Mouse (Mus musculus): ENCODE results near the gene Fam20a. TPM values are rescaled to one million over a fixed set of nuclear protein-coding genes. Genes with fewer than 3 reads are reported as not detected.

Fam20a gene
- polyA plus RNA-seq, 1 experiment from 2014 or later, result 3.3 TPM

GRCm38 (mm10) chr11:109737967-109738366 lies 15.9 kb upstream of the Fam20a start:
- Histone ChIP-seq H3K36me3 (ENCODE audit: control insufficient read depth, insufficient read depth, low read length) (no peaks in the 10 kb centered on the region), H3K9me3 (ENCODE audit: control insufficient read depth, low read length) (no peaks in the 10 kb centered on the region), H3K9ac (ENCODE audit: low read depth, low read length) (no peak overlapping the region), H3K27ac (ENCODE audit: low read length) (no peak overlapping the region), H3K4me3 (ENCODE audit: low read length) (no peak overlapping the region), H3K4me2 (ENCODE audit: low read depth, low read length) (no peak overlapping the region), H3K27me3 (replicated peaks; ENCODE audit: control insufficient read depth, insufficient read depth, low read length) (no peaks in the 10 kb centered on the region), H3K4me1 (ENCODE audit: control insufficient read depth, insufficient read depth, low read length) (no peaks in the 10 kb centered on the region)
- WGBS, result 48% methylated on average over 3 of the region's 3 CpGs
- ATAC-seq, result no peak

GRCm38 (mm10) chr11:109736406-109736805 lies 14.3 kb upstream of the Fam20a start:
- Histone ChIP-seq H3K4me3 (ENCODE audit: low read length) (no peak overlapping the region), H3K9ac (ENCODE audit: low read depth, low read length) (no peak overlapping the region), H3K27me3 (replicated peaks; ENCODE audit: control insufficient read depth, insufficient read depth, low read length) (no peaks in the 10 kb centered on the region), H3K9me3 (ENCODE audit: control insufficient read depth, low read length) (no peaks in the 10 kb centered on the region), H3K4me2 (ENCODE audit: low read depth, low read length) (no peak overlapping the region), H3K27ac (ENCODE audit: low read length) (no peak overlapping the region), H3K4me1 (ENCODE audit: control insufficient read depth, insufficient read depth, low read length) (no peaks in the 10 kb centered on the region), H3K36me3 (ENCODE audit: control insufficient read depth, insufficient read depth, low read length) (no peaks in the 10 kb centered on the region)
- no peak for ATAC-seq
- WGBS, result 72% methylated on average over 3 of the region's 3 CpGs

GRCm38 (mm10) chr11:109734341-109734740 lies 12.3 kb upstream of the Fam20a start:
- no peak for ATAC-seq
- 91% methylated on average over 1 of the region's 1 CpGs for WGBS

GRCm38 (mm10) chr11:109732726-109733438 lies 10.8 kb upstream of the Fam20a start:
- no peaks in the 10 kb centered on the region for H3K9me3 ChIP-seq (ENCODE audit: control insufficient read depth, low read length)
- no peaks in the 10 kb centered on the region for H3K36me3 ChIP-seq (ENCODE audit: control insufficient read depth, insufficient read depth, low read length)
- H3K4me2 ChIP-seq (ENCODE audit: low read depth, low read length), result no peak overlapping the region
- no peaks in the 10 kb centered on the region for H3K27me3 ChIP-seq (replicated peaks; ENCODE audit: control insufficient read depth, insufficient read depth, low read length)
- H3K4me3 ChIP-seq (ENCODE audit: low read length), result no peak overlapping the region
- no peaks in the 10 kb centered on the region for H3K4me1 ChIP-seq (ENCODE audit: control insufficient read depth, insufficient read depth, low read length)
- no peak overlapping the region for H3K9ac ChIP-seq (ENCODE audit: low read depth, low read length)
- WGBS, result 54% methylated on average over 8 of the region's 8 CpGs
- H3K27ac ChIP-seq (ENCODE audit: low read length), result no peak overlapping the region
- no peak for ATAC-seq

More at GRCm38 (mm10) chr11:109734341-109734740, 12.3 kb upstream of the Fam20a start:
- no peaks in the 10 kb centered on the region for H3K36me3 ChIP-seq (ENCODE audit: control insufficient read depth, insufficient read depth, low read length)
- H3K9ac ChIP-seq (ENCODE audit: low read depth, low read length), result no peak overlapping the region
- H3K27ac ChIP-seq (ENCODE audit: low read length), result no peak overlapping the region
- no peaks in the 10 kb centered on the region for H3K4me1 ChIP-seq (ENCODE audit: control insufficient read depth, insufficient read depth, low read length)
- no peaks in the 10 kb centered on the region for H3K9me3 ChIP-seq (ENCODE audit: control insufficient read depth, low read length)
- no peak overlapping the region for H3K4me3 ChIP-seq (ENCODE audit: low read length)
- H3K4me2 ChIP-seq (ENCODE audit: low read depth, low read length), result no peak overlapping the region
- no peaks in the 10 kb centered on the region for H3K27me3 ChIP-seq (replicated peaks; ENCODE audit: control insufficient read depth, insufficient read depth, low read length)

- H3K4me1 ChIP-seq (ENCODE audit: control insufficient read depth, insufficient read depth, low read length), result no peaks in the 10 kb centered on the region
- H3K27ac ChIP-seq (ENCODE audit: low read length), result no peak overlapping the region
- no peak overlapping the region for H3K9ac ChIP-seq (ENCODE audit: low read depth, low read length)
- no peak overlapping the region for H3K4me3 ChIP-seq (ENCODE audit: low read length)
- WGBS, result 70% methylated on average over 3 of the region's 3 CpGs
- no peaks in the 10 kb centered on the region for H3K36me3 ChIP-seq (ENCODE audit: control insufficient read depth, insufficient read depth, low read length)
- H3K4me2 ChIP-seq (ENCODE audit: low read depth, low read length), result no peak overlapping the region
- H3K27me3 ChIP-seq (replicated peaks; ENCODE audit: control insufficient read depth, insufficient read depth, low read length), result no peaks in the 10 kb centered on the region
- no peak for ATAC-seq
- no peaks in the 10 kb centered on the region for H3K9me3 ChIP-seq (ENCODE audit: control insufficient read depth, low read length)
Observed at GRCm38 (mm10) chr11:109728371-109728770, 6.3 kb upstream of the Fam20a start.

GRCm38 (mm10) chr11:109722711-109723110 lies 632 bp upstream of the Fam20a start:
- Histone ChIP-seq H3K36me3 (ENCODE audit: control insufficient read depth, insufficient read depth, low read length) (no peaks in the 10 kb centered on the region), H3K27ac (ENCODE audit: low read length) (no peak overlapping the region), H3K9me3 (ENCODE audit: control insufficient read depth, low read length) (no peaks in the 10 kb centered on the region), H3K4me3 (ENCODE audit: low read length) (no peak overlapping the region), H3K27me3 (replicated peaks; ENCODE audit: control insufficient read depth, insufficient read depth, low read length) (no peaks in the 10 kb centered on the region), H3K9ac (ENCODE audit: low read depth, low read length) (no peak overlapping the region), H3K4me1 (ENCODE audit: control insufficient read depth, insufficient read depth, low read length) (peaks cover 10% of the 10 kb centered on the region), H3K4me2 (ENCODE audit: low read depth, low read length) (no peak overlapping the region)
- WGBS, result 40% methylated on average over 4 of the region's 4 CpGs
- no peak for ATAC-seq

GRCm38 (mm10) chr11:109721320-109721780 lies 729 bp downstream of the Fam20a start:
- Histone ChIP-seq H3K4me3 (ENCODE audit: low read length) (peak overlapping the region; percentile 49), H3K36me3 (ENCODE audit: control insufficient read depth, insufficient read depth, low read length) (no peaks in the 10 kb centered on the region), H3K4me1 (ENCODE audit: control insufficient read depth, insufficient read depth, low read length) (peaks cover 10% of the 10 kb centered on the region), H3K4me2 (ENCODE audit: low read depth, low read length) (peak overlapping the region; percentile 78), H3K9me3 (ENCODE audit: control insufficient read depth, low read length) (no peaks in the 10 kb centered on the region), H3K27ac (ENCODE audit: low read length) (peak overlapping the region; percentile 59), H3K27me3 (replicated peaks; ENCODE audit: control insufficient read depth, insufficient read depth, low read length) (no peaks in the 10 kb centered on the region), H3K9ac (ENCODE audit: low read depth, low read length) (peak overlapping the region; percentile 69)
- under 1% methylated on average over 40 of the region's 40 CpGs for WGBS
- ATAC-seq, result peak; percentile 85

- peak overlapping the region; percentile 59 for H3K27ac ChIP-seq (ENCODE audit: low read length)
- H3K36me3 ChIP-seq (ENCODE audit: control insufficient read depth, insufficient read depth, low read length), result no peaks in the 10 kb centered on the region
- H3K4me1 ChIP-seq (ENCODE audit: control insufficient read depth, insufficient read depth, low read length), result peaks cover 10% of the 10 kb centered on the region
- 14% methylated on average over 12 of the region's 12 CpGs for WGBS
- H3K4me3 ChIP-seq (ENCODE audit: low read length), result peak overlapping the region; percentile 49
- H3K9ac ChIP-seq (ENCODE audit: low read depth, low read length), result peak overlapping the region; percentile 69
- peak; percentile 64 for ATAC-seq
- H3K9me3 ChIP-seq (ENCODE audit: control insufficient read depth, low read length), result no peaks in the 10 kb centered on the region
- H3K27me3 ChIP-seq (replicated peaks; ENCODE audit: control insufficient read depth, insufficient read depth, low read length), result no peaks in the 10 kb centered on the region
- peak overlapping the region; percentile 78 for H3K4me2 ChIP-seq (ENCODE audit: low read depth, low read length)
Observed at GRCm38 (mm10) chr11:109720809-109721319, 1.2 kb downstream of the Fam20a start.

- ATAC-seq, result no peak
- Histone ChIP-seq H3K9me3 (ENCODE audit: control insufficient read depth, low read length) (no peaks in the 10 kb centered on the region), H3K27ac (ENCODE audit: low read length) (no peak overlapping the region), H3K27me3 (replicated peaks; ENCODE audit: control insufficient read depth, insufficient read depth, low read length) (no peaks in the 10 kb centered on the region), H3K9ac (ENCODE audit: low read depth, low read length) (no peak overlapping the region), H3K4me3 (ENCODE audit: low read length) (no peak overlapping the region), H3K4me2 (ENCODE audit: low read depth, low read length) (no peak overlapping the region), H3K36me3 (ENCODE audit: control insufficient read depth, insufficient read depth, low read length) (no peaks in the 10 kb centered on the region), H3K4me1 (ENCODE audit: control insufficient read depth, insufficient read depth, low read length) (peaks cover 10% of the 10 kb centered on the region)
- WGBS, result 79% methylated on average over 3 of the region's 3 CpGs
Observed at GRCm38 (mm10) chr11:109719399-109719798, 2.7 kb downstream of the Fam20a start.
